Mouse (Mus musculus): ENCODE measurements at regions not wholly inside any gene's neighbourhood (a gene's known extent, or its start where the extent isn't known, plus 50 kb on each side); places are given as distances from the start of the nearest gene placed in this dataset.
"Not testable (repeated sequence)": the region's sequence is repeated elsewhere in the genome, so short reads cannot be mapped to it uniquely, and the experiment has no call there.

- DNase-seq, result no peak
Measured at GRCm38 (mm10) chr9:72166084-72166483, 54.4 kb upstream of the Tcf12 start.

- no peak for DNase-seq
Measured at GRCm38 (mm10) chr9:72166611-72167010, 54.9 kb upstream of the Tcf12 start.

GRCm38 (mm10) chr9:72169231-72169630 is 57.6 kb upstream of the Tcf12 start:
- no peak for DNase-seq

- DNase-seq, result peak; percentile 59 to 61
Measured at GRCm38 (mm10) chr9:72169728-72170188, 58.1 kb upstream of the Tcf12 start.

GRCm38 (mm10) chr9:72170235-72170634 is 58.6 kb upstream of the Tcf12 start:
- DNase-seq, result no peak

- peak; percentile 57 to 73 for DNase-seq
Measured at GRCm38 (mm10) chr9:72172331-72172730, 60.7 kb upstream of the Tcf12 start.

GRCm38 (mm10) chr9:72180972-72181371 is 69.3 kb upstream of the Tcf12 start:
- peak; percentile 38 to 45 for DNase-seq

- DNase-seq, result peak in 1 of 2 experiments; percentile 25
Measured at GRCm38 (mm10) chr9:72183336-72183735, 71.7 kb upstream of the Tcf12 start.

- peak; percentile 90 to 94 for DNase-seq
Measured at GRCm38 (mm10) chr9:72183925-72184324, 72.3 kb upstream of the Tcf12 start.

GRCm38 (mm10) chr9:72189867-72190266 is 78.2 kb upstream of the Tcf12 start:
- DNase-seq, result no peak

- DNase-seq, result no peak
Measured at GRCm38 (mm10) chr9:72190631-72191030, 79.0 kb upstream of the Tcf12 start.

- DNase-seq, result no peak
Measured at GRCm38 (mm10) chr9:72191091-72191490, 79.4 kb upstream of the Tcf12 start.

- DNase-seq, result peak; percentile 85 to 86
Measured at GRCm38 (mm10) chr9:72192051-72192952, 80.6 kb upstream of the Tcf12 start.

GRCm38 (mm10) chr9:72192953-72193337 is 81.3 kb upstream of the Tcf12 start:
- not testable (repeated sequence) for DNase-seq

- DNase-seq, result no peak
Measured at GRCm38 (mm10) chr9:72195348-72195747, 79.3 kb upstream of the Zfp280d start.

- DNase-seq, result peak; percentile 69 to 79
Measured at GRCm38 (mm10) chr9:72196626-72197330, 77.9 kb upstream of the Zfp280d start.

- DNase-seq, result no peak
Measured at GRCm38 (mm10) chr9:72197331-72197732, 77.3 kb upstream of the Zfp280d start.

GRCm38 (mm10) chr9:72198976-72199375 is 75.7 kb upstream of the Zfp280d start:
- DNase-seq, result no peak

GRCm38 (mm10) chr9:72204357-72204905 is 70.2 kb upstream of the Zfp280d start:
- DNase-seq, result no peak

GRCm38 (mm10) chr9:72205815-72206214 is 68.8 kb upstream of the Zfp280d start:
- no peak for DNase-seq

- no peak for DNase-seq
Measured at GRCm38 (mm10) chr9:72206911-72207310, 67.7 kb upstream of the Zfp280d start.

- no peak for DNase-seq
Measured at GRCm38 (mm10) chr9:72208296-72208695, 66.4 kb upstream of the Zfp280d start.

GRCm38 (mm10) chr9:72217296-72218028 is 57.2 kb upstream of the Zfp280d start:
- peak in 1 of 2 experiments; percentile 12 for DNase-seq

Measured in cerebellum, postnatal 10 days (tissue).